Mouse (Mus musculus): ENCODE results near the gene Slc1a1.

Slc1a1 gene

GRCm38 (mm10) chr19:28834798-28835499, at the start of gene Slc1a1:
TSS of gene Slc1a1 (plus strand) at chr19:28835049.
- peak; percentile 74 for DNase-seq

- no peak for DNase-seq
Observed at GRCm38 (mm10) chr19:28790196-28790595, 44.7 kb upstream of the Slc1a1 start.

DNA sequence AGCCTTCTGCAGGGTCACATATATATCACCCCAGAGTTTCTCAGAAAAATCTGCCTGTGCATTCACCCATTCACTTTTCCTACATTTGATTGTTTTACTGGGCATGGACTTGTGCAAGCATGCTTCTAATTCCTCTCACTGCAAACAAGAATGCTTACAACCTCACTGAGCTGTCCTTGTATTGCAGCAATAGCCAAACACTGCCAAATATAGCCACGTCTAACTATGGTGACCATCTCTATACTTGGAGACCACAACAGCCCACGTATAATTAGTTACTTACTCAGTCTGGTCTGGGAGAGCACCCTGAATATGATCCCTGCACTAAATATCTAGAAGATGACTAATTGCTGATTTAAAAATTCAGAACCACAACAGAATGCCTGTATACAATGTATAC, 41.5 kb upstream of the Slc1a1 start:
- DNase-seq = no peak

DNA sequence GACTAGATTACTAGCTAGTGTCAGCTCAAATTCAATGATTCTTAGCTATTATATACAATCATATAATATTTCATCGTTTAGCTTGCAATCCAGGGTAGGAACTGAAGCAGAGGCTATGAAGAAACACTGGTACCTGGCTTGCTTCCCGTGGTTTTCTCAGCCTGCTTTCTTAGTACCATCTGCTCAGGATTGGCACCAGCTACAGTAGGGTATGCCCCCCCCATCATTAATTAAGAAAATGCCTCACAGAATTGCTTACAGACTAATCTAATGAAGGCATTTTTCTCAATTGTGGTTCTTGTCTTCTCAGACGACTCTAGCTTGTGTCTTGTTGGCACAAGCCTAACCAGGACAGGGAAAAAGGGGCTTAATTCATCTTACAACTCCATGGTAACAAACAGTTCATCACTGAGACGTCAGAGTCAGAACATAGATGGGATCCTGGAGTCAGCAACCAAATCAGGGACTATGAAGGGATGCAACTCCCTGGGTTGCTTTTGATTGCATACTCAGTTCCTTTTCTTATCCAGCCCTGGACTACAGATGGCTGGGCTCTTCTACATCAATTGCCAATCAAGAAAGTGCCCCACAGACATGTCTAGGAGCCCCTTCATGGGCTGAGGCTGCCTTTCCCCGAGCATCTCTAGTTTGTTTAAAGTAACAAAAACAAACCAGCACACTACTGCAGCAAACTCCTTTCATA, 38.6 kb upstream of the Slc1a1 start:
- no peak for DNase-seq

GRCm38 (mm10) chr19:28796966-28797365, 37.9 kb upstream of the Slc1a1 start:
- no peak for DNase-seq

DNA sequence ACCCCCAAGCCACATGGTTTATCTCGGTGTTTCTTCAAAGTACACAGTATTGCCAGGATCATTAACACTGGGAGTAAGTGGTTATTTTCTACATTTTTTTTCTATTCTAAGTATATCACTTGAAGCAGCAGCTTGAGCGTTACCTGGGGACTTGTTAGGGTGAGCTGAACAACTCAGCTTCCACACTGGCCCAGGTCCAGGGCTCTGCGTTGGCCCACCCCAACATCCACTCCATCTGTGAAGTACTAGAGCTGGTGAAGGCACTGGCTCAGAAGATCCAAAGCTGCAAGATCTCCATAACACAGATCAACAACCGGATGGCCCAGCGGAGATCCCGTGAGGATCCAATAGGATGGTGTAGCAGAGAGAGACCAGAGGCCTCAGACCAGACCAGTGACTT, 37.2 kb upstream of the Slc1a1 start:
- no peak for DNase-seq

- no peak for DNase-seq
Observed at GRCm38 (mm10) chr19:28800448-28800847, 34.4 kb upstream of the Slc1a1 start.

DNA sequence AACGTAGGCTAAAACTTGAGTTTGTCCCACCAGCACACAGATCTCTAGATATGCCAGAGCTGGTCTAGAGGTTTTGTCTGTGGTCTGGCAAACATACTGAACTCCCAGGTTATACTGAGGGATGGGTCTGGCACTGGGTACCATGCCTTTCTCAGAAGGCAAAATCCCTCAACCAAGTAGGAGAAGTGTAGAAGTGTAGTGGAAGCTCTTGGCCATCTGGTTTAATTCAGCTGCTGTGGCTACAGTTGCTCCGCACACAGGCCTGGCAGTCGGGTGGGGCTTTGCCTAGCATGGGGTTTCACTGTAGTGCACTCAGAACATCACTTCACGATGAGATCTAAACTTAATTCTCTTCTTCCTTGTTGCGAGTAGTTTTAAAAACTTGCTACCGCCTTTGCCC, 28.6 kb upstream of the Slc1a1 start:
- DNase-seq = no peak

- DNase-seq = no peak
Observed at GRCm38 (mm10) chr19:28806821-28807496, 27.9 kb upstream of the Slc1a1 start.

DNA sequence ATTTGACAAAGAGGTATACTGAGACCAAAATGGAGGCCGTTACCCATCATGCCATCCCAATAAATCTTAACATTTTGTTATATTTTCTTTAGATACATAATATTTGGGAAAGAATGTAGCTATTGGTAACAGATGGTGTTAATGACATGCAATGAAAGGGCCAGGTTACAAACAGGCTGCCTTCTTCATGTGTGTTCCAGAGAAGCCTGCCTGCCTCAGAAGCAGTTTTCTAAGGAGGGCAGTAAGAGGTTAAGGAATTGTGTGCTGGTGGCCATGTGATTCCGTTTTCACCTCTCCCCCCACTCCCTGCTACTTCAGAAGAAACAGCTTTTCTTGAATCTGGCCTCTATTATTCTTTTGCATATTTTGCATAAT, 27.4 kb upstream of the Slc1a1 start:
- no peak for DNase-seq

DNA sequence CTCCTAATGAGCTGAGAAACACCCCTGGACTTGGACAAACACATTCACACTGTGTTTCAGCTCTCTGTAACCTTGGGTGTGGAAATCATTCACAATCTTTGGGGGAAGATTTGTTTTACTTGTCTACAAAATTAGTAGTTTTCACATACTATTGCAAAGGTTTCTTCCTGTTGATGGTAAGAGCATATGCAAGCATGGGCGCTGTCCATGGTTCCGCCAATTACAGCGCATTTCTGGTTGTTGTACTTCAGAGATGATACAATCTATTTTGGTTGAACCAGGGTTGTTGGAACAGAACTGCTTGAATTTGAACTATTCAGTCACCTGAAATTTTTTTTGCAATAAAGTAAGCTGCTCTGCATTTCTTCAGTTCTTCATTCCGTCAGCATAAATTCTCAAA, 16.6 kb upstream of the Slc1a1 start:
- DNase-seq = peak; percentile 60

DNA sequence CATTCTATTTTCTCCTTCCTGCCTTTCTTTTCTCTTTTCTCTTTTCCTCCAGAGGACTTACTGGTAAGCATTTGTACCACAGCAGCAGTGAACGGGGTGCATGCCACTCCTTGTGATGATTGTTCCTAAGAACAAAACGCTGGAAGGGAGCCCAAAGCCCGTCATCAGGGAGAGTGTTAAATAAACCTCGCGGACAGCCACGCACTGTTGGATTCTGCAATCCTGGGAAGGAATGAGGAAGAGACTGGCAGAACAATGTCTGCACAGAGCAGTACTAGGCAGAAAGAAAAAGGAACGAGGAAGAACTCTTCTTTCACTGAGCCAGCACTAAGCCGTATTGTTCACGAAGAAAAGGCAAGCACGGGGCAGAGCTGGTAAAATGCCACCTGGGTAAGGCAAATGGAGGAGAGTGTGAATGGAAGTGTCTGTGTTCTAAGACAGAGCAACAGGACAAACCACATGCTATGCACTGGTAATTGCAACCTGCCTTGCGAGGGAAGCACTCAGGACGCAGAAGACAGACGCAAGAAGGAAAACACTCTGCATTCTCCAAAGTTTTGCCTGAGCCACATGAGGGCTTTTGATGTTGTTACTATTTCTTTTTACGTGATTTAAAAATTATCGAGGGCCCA, 7.0 kb upstream of the Slc1a1 start:
- DNase-seq = peak; percentile 18

- DNase-seq = no peak
Observed at GRCm38 (mm10) chr19:28831324-28831723, 3.5 kb upstream of the Slc1a1 start.

DNA sequence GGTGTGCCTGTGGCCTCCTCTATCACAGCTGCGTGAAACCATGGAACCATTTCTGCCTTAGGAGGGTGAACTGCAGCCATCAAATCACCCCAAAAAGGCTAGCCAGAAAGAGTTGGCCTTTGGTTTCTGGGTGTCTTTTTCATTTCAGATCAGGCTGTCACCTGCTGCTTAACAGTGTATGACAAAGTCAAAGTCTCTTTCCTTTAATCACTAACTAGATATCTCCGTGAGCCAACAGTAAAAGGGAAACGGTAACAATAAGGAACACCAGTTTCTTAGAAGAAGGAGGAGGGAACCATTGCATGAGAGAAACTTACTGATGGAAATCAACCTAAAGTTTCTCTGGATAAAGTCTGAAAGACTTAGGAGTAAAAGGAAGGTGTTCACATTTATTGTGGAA, 2.2 kb upstream of the Slc1a1 start:
- no peak for DNase-seq

DNA sequence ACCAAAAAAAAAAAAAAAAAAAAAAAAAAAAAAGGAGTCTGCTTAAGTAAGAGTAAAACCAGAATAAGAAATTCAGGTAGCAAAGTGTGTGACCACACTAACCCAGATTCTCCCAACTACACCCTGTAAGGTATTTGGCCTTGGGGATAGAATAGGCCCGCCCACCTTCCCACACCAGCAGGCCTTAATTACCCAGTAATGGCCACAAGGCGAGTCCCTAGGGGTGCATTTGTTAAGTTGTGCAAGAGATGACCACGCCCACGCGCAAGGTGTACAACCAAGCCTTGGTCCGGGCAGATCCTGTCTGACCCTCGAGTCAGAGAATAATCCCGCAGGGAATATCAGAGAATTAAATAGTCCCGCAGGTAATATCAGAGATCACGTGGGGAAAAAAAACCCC, 461 bp upstream of the Slc1a1 start:
- DNase-seq = peak; percentile 54

GRCm38 (mm10) chr19:28835500-28835864, 633 bp downstream of the Slc1a1 start:
- no peak for DNase-seq

DNA sequence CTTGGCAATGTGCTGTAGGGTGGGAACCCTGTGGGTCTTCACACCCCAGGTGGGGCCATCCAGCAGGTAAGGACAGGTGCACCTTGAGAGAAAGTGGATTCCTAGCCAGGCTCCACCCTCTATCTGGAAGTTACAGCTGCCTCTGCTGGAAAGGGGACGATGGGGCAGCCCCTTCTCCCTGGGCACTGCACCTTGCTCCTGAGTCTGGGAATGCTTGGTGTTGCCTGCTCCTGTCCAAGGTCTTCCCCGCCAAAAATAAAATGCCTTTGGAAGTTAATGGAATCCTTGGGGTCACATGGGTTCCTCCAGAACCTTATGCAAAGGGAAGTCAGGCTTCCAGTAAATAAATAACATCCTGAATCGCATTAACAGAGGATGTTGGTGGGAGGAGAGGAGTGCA, 1.3 kb downstream of the Slc1a1 start:
- DNase-seq = no peak

- DNase-seq = no peak
Observed at GRCm38 (mm10) chr19:28836651-28837410, 2.0 kb downstream of the Slc1a1 start.

GRCm38 (mm10) chr19:28838796-28839195, 3.9 kb downstream of the Slc1a1 start:
- no peak for DNase-seq

DNA sequence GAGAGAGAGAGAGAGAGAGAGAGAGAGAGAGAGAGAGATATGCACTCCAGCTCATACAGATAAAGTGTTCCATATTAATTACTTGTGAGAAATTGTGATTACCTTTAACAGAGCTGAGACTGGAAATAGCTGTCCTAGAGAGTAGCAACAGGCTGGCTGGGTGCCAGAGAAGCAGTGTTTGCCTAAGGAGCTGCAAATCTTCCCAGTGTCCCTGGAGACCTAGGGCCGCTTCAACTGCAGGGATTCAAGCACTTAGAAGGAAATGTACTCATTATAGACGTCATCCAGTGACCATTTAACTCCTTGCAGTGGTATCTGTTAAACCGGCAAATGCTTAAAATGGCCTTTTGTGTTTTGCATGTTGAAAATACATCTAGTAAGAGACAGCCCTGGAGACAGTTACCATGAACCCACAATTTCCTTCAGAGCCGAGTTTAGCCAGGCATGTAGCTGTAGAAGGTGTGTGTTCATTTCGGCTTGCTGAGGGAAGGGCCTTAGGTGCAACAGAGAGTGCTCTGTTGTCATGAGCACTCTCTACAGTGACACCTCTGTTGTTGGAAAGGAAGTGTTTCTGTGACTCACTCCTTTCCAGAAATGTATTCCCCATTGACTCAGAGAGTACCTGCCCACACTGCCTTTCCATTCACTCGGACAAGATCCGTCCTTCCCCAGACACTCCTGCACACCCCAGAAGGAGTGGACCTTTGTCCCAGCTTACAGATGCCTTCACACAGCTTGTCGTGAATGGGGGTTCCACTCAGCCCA, 10.3 kb downstream of the Slc1a1 start:
- DNase-seq = peak; percentile 9

DNA sequence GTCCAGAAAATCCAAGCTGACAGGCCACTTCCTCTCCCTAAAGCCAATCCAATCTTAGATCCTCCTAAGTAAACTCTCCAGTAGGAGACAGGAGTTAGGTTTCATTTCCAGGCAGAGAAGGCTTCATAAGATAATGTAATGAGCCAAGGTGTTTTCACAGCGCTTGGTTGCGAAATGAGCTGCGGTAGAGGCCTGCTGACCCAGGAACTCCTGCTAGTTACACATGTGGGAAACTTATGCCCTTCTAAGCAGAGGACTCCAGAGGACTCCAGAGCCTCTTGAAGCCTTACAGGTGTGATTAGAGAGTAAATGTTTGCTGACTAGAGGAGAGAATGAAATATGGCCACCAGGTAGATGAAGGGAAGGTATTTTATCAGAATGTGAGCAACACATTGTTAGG, 15.7 kb downstream of the Slc1a1 start:
- DNase-seq = no peak

DNA sequence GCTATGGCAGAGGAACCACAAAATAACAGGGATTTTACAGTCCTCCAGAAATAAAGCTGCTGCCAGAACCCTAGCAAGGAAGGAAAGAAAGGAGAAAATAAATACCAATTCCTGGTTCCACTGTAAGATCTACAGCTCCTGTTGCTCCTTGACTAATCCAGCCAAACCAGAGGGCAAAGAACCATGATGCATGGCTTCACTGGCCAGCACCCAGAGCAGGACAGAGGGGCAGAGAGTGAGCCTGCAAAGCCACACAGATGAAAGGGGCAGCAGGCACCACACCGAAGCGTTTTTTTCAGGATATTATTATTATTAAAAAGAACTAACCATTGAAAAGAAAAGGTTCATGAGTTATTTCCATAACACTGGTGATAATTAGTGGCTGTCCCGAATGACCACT, 17.2 kb downstream of the Slc1a1 start:
- DNase-seq = no peak
